Comparison of ENCODE assay signal across 10 mouse cellular contexts in the genomic region with DNA sequence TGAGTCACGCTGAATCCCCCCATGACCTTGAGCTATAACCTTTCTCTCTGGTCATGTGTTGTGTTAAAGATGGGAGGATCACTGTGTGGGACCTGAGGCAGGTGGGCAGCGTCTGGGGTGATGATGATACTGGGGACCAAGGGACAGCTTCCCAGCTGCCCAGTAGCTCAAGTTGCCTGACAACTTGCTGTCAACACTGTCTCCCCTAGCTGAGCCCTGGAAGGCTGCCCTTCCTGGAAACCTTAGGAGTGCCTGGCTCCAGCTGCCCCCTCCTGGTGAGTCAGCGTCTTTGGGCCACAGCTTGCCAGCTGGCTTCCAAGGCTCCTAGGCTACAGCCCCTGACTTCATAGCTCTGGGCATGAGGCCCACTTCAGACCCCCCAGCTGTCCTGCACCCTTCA. TPM values are rescaled to one million over a fixed set of nuclear protein-coding genes. Genes with fewer than 3 reads are reported as not detected.
A peak's percentile ranks its signal among the peaks of the same experiment; 100 is the strongest.
DNase-seq lines count a peak whose midpoint lies in the region; ATAC-seq lines count a peak whose summit lies in the region.
"Had no signal": no experiment of that assay in that cellular context is flagged by ENCODE, and none has a peak within 500 bp of the region (broad histone marks: within the 10 kb centered on the region; RNA-seq: fewer than 3 reads in every experiment).

No protein-coding gene starts in this region.

- DNase-seq in forebrain, embryonic 11.5 days (ENCODE audit: low spot score), result peak; percentile 59
- no peak for DNase-seq in forebrain, embryonic 10.5 days (ENCODE audit: extremely low spot score, low spot score)
- peak; percentile 68 for DNase-seq in midbrain, embryonic 14.5 days
- DNase-seq in embryo, embryonic 11 days, result peak; percentile 42
- DNase-seq in kidney, adult 9 months, result peak; percentile 17
- DNase-seq in skeletal muscle tissue, adult 2 months (ENCODE audit: low read depth, low spot score), result peak; percentile 94
- DNase-seq in frontal cortex, postnatal 36 days (ENCODE audit: low spot score in 2 of 2), result no peak

- peaks cover 27% of the 10 kb centered on the region for H3K27me3 ChIP-seq in forebrain, embryonic 11.5 days (ENCODE audit: control insufficient read depth, insufficient read depth, low read length)
- peaks cover 58% of the 10 kb centered on the region for H3K27me3 ChIP-seq in forebrain, embryonic 10.5 days (ENCODE audit: poor library complexity, severe bottlenecking)
- H3K27me3 ChIP-seq in midbrain, embryonic 14.5 days (ENCODE audit: control insufficient read depth, insufficient read depth, low read length), result peaks cover 31% of the 10 kb centered on the region
- H3K27me3 ChIP-seq in midbrain, embryonic 13.5 days, result peaks cover 61% of the 10 kb centered on the region

- no peak overlapping the region for H3K4me2 ChIP-seq in forebrain, embryonic 11.5 days (ENCODE audit: low read depth, low read length, severe bottlenecking)
- no peak overlapping the region for H3K4me2 ChIP-seq in midbrain, embryonic 14.5 days (ENCODE audit: low read length)
- H3K4me2 ChIP-seq in midbrain, embryonic 13.5 days (replicated peaks), result no peak overlapping the region

- no peaks in the 10 kb centered on the region for H3K36me3 ChIP-seq in forebrain, embryonic 11.5 days (ENCODE audit: control insufficient read depth, insufficient read depth, low read length)
- no peaks in the 10 kb centered on the region for H3K36me3 ChIP-seq in forebrain, embryonic 10.5 days (replicated peaks)
- H3K36me3 ChIP-seq in midbrain, embryonic 14.5 days (ENCODE audit: control insufficient read depth, insufficient read depth, low read length), result no peaks in the 10 kb centered on the region
- no peaks in the 10 kb centered on the region for H3K36me3 ChIP-seq in midbrain, embryonic 13.5 days
- H3K36me3 ChIP-seq: G1E; lung, embryonic 15.5 days had no signal

- no peak overlapping the region for H3K9ac ChIP-seq in forebrain, embryonic 11.5 days (ENCODE audit: low read length)
- no peak overlapping the region for H3K9ac ChIP-seq in midbrain, embryonic 14.5 days (replicated peaks; ENCODE audit: low read length)
- no peak overlapping the region for H3K9ac ChIP-seq in midbrain, embryonic 13.5 days (replicated peaks)
- H3K9ac ChIP-seq: lung, embryonic 15.5 days had no signal

- H3K4me3 ChIP-seq in forebrain, embryonic 11.5 days (ENCODE audit: low read depth, low read length), result no peak overlapping the region
- H3K4me3 ChIP-seq in forebrain, embryonic 10.5 days, result no peak overlapping the region
- no peak overlapping the region for H3K4me3 ChIP-seq in midbrain, embryonic 14.5 days (replicated peaks; ENCODE audit: low read depth, low read length)
- H3K4me3 ChIP-seq in midbrain, embryonic 13.5 days (replicated peaks), result no peak overlapping the region
- H3K4me3 ChIP-seq: lung, embryonic 15.5 days had no signal

- no peak for ATAC-seq in forebrain, embryonic 11.5 days (replicated peaks; ENCODE audit: low FRiP score)
- no peak for ATAC-seq in midbrain, embryonic 14.5 days (ENCODE audit: low FRiP score, low TSS enrichment)
- no peak for ATAC-seq in midbrain, embryonic 13.5 days

- WGBS in forebrain, embryonic 11.5 days, result 44% methylated on average over 3 of the region's 3 CpGs
- WGBS in forebrain, embryonic 10.5 days, result 38% methylated on average over 3 of the region's 3 CpGs
- WGBS in midbrain, embryonic 14.5 days, result 44% methylated on average over 3 of the region's 3 CpGs
- WGBS in midbrain, embryonic 13.5 days, result 43% methylated on average over 3 of the region's 3 CpGs

- peaks cover 6% of the 10 kb centered on the region for H3K4me1 ChIP-seq in forebrain, embryonic 11.5 days (replicated peaks; ENCODE audit: control insufficient read depth, insufficient read depth, low read length)
- peaks cover 12% of the 10 kb centered on the region for H3K4me1 ChIP-seq in forebrain, embryonic 10.5 days
- peaks cover 5% of the 10 kb centered on the region; the same call in 1 of the 2 replicates for H3K4me1 ChIP-seq in midbrain, embryonic 14.5 days (ENCODE audit: control insufficient read depth, insufficient read depth, low read length)
- peaks cover 14% of the 10 kb centered on the region for H3K4me1 ChIP-seq in midbrain, embryonic 13.5 days (replicated peaks)

- H3K9me3 ChIP-seq in forebrain, embryonic 11.5 days (ENCODE audit: control insufficient read depth, low read length), result no peaks in the 10 kb centered on the region; the same call in 1 of the 2 replicates
- peaks cover 13% of the 10 kb centered on the region for H3K9me3 ChIP-seq in forebrain, embryonic 10.5 days
- H3K9me3 ChIP-seq in midbrain, embryonic 14.5 days (ENCODE audit: control insufficient read depth, low read length), result no peaks in the 10 kb centered on the region
- peaks cover 5% of the 10 kb centered on the region; the same call in 1 of the 2 replicates for H3K9me3 ChIP-seq in midbrain, embryonic 13.5 days
- H3K9me3 ChIP-seq: G1E; lung, embryonic 15.5 days had no signal

- H3K27ac ChIP-seq in forebrain, embryonic 11.5 days (ENCODE audit: low read depth, low read length), result no peak overlapping the region
- H3K27ac ChIP-seq in forebrain, embryonic 10.5 days, result no peak overlapping the region
- H3K27ac ChIP-seq in midbrain, embryonic 14.5 days (replicated peaks; ENCODE audit: low read depth, low read length), result no peak overlapping the region
- no peak overlapping the region for H3K27ac ChIP-seq in midbrain, embryonic 13.5 days
- H3K27ac ChIP-seq: lung, embryonic 15.5 days had no signal

RNA-seq across cellular contexts. Expression of gene Pvalb, which starts 1.0 kb away (rescaled TPM):
- not detected in 2 replicates for polyA plus RNA-seq in forebrain, embryonic 11.5 days (2014; fragmentation: Nextera tagmentation; extraction: Ambion mirVana)
- not detected in 2 replicates for polyA plus RNA-seq in forebrain, embryonic 10.5 days (2016; fragmentation: Nextera tagmentation; extraction: Ambion mirVana)
- polyA plus RNA-seq in midbrain, embryonic 14.5 days (2014; fragmentation: Nextera tagmentation; extraction: Ambion mirVana), result 7.2 and 9.6 TPM in 2 replicates
- polyA plus RNA-seq in midbrain, embryonic 13.5 days (2015; fragmentation: Nextera tagmentation; extraction: Ambion mirVana), result 1.4 and 3.1 TPM in 2 replicates
- polyA plus RNA-seq: G1E had no signal

RNA-seq across cellular contexts. Expression of gene Ift27, which starts 31.3 kb away (rescaled TPM):
- 142 and 145 TPM in 2 replicates for polyA plus RNA-seq in forebrain, embryonic 11.5 days (2014; fragmentation: Nextera tagmentation; extraction: Ambion mirVana)
- polyA plus RNA-seq in forebrain, embryonic 10.5 days (2016; fragmentation: Nextera tagmentation; extraction: Ambion mirVana), result 158 and 162 TPM in 2 replicates
- polyA plus RNA-seq in midbrain, embryonic 14.5 days (2014; fragmentation: Nextera tagmentation; extraction: Ambion mirVana), result 102 and 110 TPM in 2 replicates
- polyA plus RNA-seq in midbrain, embryonic 13.5 days (2015; fragmentation: Nextera tagmentation; extraction: Ambion mirVana), result 115 and 121 TPM in 2 replicates

RNA-seq across cellular contexts. Expression of gene Ncf4, which starts 39.4 kb away (rescaled TPM):
- polyA plus RNA-seq in forebrain, embryonic 11.5 days (2014; fragmentation: Nextera tagmentation; extraction: Ambion mirVana), result 4.7 and 8.2 TPM in 2 replicates
- 4.1 and 6.0 TPM in 2 replicates for polyA plus RNA-seq in forebrain, embryonic 10.5 days (2016; fragmentation: Nextera tagmentation; extraction: Ambion mirVana)
- 0.47 and 0.96 TPM in 2 replicates for polyA plus RNA-seq in midbrain, embryonic 14.5 days (2014; fragmentation: Nextera tagmentation; extraction: Ambion mirVana)
- polyA plus RNA-seq in midbrain, embryonic 13.5 days (2015; fragmentation: Nextera tagmentation; extraction: Ambion mirVana), result 1.0 and 1.4 TPM in 2 replicates

Comparison
In these comparisons a context has a peak if more than half of its experiments do, and no peak if none do; other contexts are left out.
1. DNase-seq: peak in forebrain, embryonic 11.5 days (single experiment), midbrain, embryonic 14.5 days (single experiment), embryo, embryonic 11 days (single experiment), kidney, adult 9 months (single experiment) and skeletal muscle tissue, adult 2 months (single experiment); none in forebrain, embryonic 10.5 days (single experiment) and frontal cortex, postnatal 36 days (0 of 2).